Mouse (Mus musculus) thymus, postnatal 14 days (tissue): Measurements from ENCODE around the gene Plekho1.

Experiments
- DNase-seq: peaks from one replicate; pipeline ENCODE4 v3.0.0; 2021

The Plekho1 gene

GRCm38 (mm10) chr3:95945731-95946240 lies 50.0 kb downstream of the Plekho1 start:
- DNase-seq: no peak

- DNase-seq: no peak
Observed at GRCm38 (mm10) chr3:95944742-95945141, 51.1 kb downstream of the Plekho1 start.

GRCm38 (mm10) chr3:95943226-95943625 lies 52.6 kb downstream of the Plekho1 start:
- no peak for DNase-seq

- no peak for DNase-seq
Observed at GRCm38 (mm10) chr3:95942749-95943148, 53.1 kb downstream of the Plekho1 start.

- peak; percentile 36 for DNase-seq
Observed at GRCm38 (mm10) chr3:95938835-95939234, 57.0 kb downstream of the Plekho1 start.
